Mouse (Mus musculus): Measurements from ENCODE around the gene Pdxk. TPM values are rescaled to one million over a fixed set of nuclear protein-coding genes. Genes with fewer than 3 reads are reported as not detected.

Gene Pdxk
- polyA plus RNA-seq, 1 experiment, result 13.7 TPM

GRCm38 (mm10) chr10:78388216-78388980 is 76.4 kb downstream of the Pdxk start:
- H3K9me3 ChIP-seq (replicated peaks; ENCODE audit: control insufficient read depth, insufficient read depth, low read length, poor library complexity, severe bottlenecking), result no peaks in the 10 kb centered on the region; the same call in 1 of the 2 replicates
- no peaks in the 10 kb centered on the region for H3K4me1 ChIP-seq (ENCODE audit: control insufficient read depth, insufficient read depth, low read length)
- no peaks in the 10 kb centered on the region for H3K27me3 ChIP-seq (ENCODE audit: control insufficient read depth, insufficient read depth, low read length, poor library complexity, severe bottlenecking)
- TF ChIP-seq EP300 (IDR thresholded peaks at IDR 0.05; ENCODE audit: insufficient read depth, low read depth, low read length), result no peak
- TF ChIP-seq CTCF (IDR thresholded peaks at IDR 0.05; ENCODE audit: low read depth, low read length), result no peak
- TF ChIP-seq POLR2A (IDR thresholded peaks at IDR 0.05; ENCODE audit: insufficient read depth, low read length), result no peak
- no peak overlapping the region for H3K27ac ChIP-seq (ENCODE audit: insufficient read depth, low read length)
- no peaks in the 10 kb centered on the region for H3K36me3 ChIP-seq (ENCODE audit: control insufficient read depth, insufficient read depth, low read length, poor library complexity, severe bottlenecking)
- H3K9ac ChIP-seq (ENCODE audit: low read depth, poor library complexity, severe bottlenecking), result no peak overlapping the region
- H3K4me3 ChIP-seq (ENCODE audit: low read depth, low read length), result no peak overlapping the region

Other genes with a start within 250 kb of the Pdxk start
- gene Trappc10, start 220.3 kb downstream of the Pdxk start, polyA plus RNA-seq (2011; ENCODE audit: insufficient read depth, insufficient read length, low read depth, missing spikeins), result 20.6 and 22.0 TPM in 2 replicates
- gene Agpat3, start 112.5 kb downstream of the Pdxk start, polyA plus RNA-seq (2011; ENCODE audit: insufficient read depth, insufficient read length, low read depth, missing spikeins), result 56.0 and 57.7 TPM in 2 replicates
- 132 and 136 TPM in 2 replicates for gene Rrp1, start 51.9 kb downstream of the Pdxk start, polyA plus RNA-seq (2011; ENCODE audit: insufficient read depth, insufficient read length, low read depth, missing spikeins)
- gene Cstb, start 39.3 kb downstream of the Pdxk start, polyA plus RNA-seq (2011; ENCODE audit: insufficient read depth, insufficient read length, low read depth, missing spikeins), result 212 and 214 TPM in 2 replicates
- gene Olfr1358, start 52.5 kb upstream of the Pdxk start, polyA plus RNA-seq (2011; ENCODE audit: insufficient read depth, insufficient read length, low read depth, missing spikeins), result not detected in 2 replicates
- 11.6 and 16.7 TPM in 2 replicates for gene Ilvbl, start 109.4 kb upstream of the Pdxk start, polyA plus RNA-seq (2011; ENCODE audit: insufficient read depth, insufficient read length, low read depth, missing spikeins)
- gene Syde1, start 127.0 kb upstream of the Pdxk start, polyA plus RNA-seq (2011; ENCODE audit: insufficient read depth, insufficient read length, low read depth, missing spikeins), result 3.9 and 4.6 TPM in 2 replicates
- not detected in 2 replicates for gene Olfr1357, start 153.1 kb upstream of the Pdxk start, polyA plus RNA-seq (2011; ENCODE audit: insufficient read depth, insufficient read length, low read depth, missing spikeins)